Mouse (Mus musculus) lung, adult 2 months (tissue): ENCODE results near the gene Mmp11. TPM values are rescaled to one million over a fixed set of nuclear protein-coding genes. Genes with fewer than 3 reads are reported as not detected.

Source experiments
- DNase-seq: peaks from one replicate; pipeline ENCODE4 v3.0.0; 2022
- H3K4me1 ChIP-seq: fragments of 200-500 bp; 2 replicates; pipeline ENCODE4 v1.6.1; 2011; ENCODE audit warnings: low read length; ENCODE audit not compliant: control insufficient read depth, insufficient read depth
- H3K4me3 ChIP-seq: fragments of 200-500 bp; replicated peaks from 2 replicates; pipeline ENCODE3; 2011; ENCODE audit warnings: low read depth, mild to moderate bottlenecking, control low read depth, low read length; ENCODE audit errors: extremely low read depth
- CTCF ChIP-seq: fragments of 200-500 bp; IDR thresholded peaks from 2 replicates; pipeline ENCODE4 v1.5.1; 2011; ENCODE audit warnings: mild to moderate bottlenecking, low read length, control low read depth; ENCODE audit not compliant: insufficient read depth
- POLR2A ChIP-seq: fragments of 200-500 bp; IDR thresholded peaks from 2 replicates; pipeline ENCODE4 v1.6.1; 2011; ENCODE audit warnings: low read depth, mild to moderate bottlenecking, control low read depth, low read length, borderline replicate concordance; ENCODE audit errors: extremely low read depth
- WGBS: fragments of 180-500 bp; shearing (Covaris S2); methylation state at CpG from one replicate; pipeline ENCODE4 v1.1.7; 2018; 5-methylcytosine and 5-hydroxymethylcytosine counted together
- polyA plus RNA-seq: library from polyadenylated mRNA; depleted of rRNA; stranded (reverse); fragments of >200 nt; gene quantifications from 2 replicates; pipeline ENCODE4 v1.2.3, GENCODE M21; 2012

Gene Mmp11
- polyA plus RNA-seq, 1 experiment: 89.2 TPM

DNA sequence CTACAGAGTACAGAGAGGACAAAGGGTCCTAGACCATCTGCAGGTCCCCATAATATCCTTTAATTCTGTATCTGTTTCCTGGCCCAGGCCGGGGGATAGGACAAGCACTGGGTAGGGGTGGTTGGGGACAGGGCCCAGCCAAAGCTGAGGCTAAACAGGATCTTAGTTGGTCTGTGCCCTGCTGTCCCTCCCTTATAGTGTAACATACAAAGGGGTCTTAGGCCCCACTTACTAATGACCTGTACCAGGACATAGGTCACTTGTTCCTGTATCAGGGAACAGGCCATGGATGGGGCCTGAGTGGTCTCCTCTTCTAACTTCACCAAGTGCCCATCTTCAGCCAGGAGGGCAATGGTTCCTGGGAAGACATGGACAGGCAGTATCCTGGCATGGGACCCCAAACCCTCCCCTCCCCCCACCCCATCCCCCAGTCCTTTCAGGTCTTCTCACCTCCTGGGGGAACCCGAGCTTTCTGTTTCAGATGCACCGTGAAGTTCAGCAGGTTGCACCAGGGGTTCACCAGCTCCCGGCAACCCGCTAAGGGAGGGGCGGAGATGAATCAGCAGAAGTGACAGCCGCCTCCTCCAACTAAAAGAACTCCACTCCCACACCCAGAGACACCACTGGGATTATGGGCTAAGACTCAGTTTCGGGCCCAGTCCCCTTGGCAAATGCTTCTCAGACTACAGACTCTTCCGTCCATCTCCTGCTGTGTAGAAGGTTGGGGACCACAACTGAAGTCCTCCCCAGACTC is 3.4 kb upstream of the Mmp11 start:
- 73% methylated on average over 9 of the region's 9 CpGs for WGBS
- DNase-seq: no peak
- H3K4me1 ChIP-seq: peaks cover 3% of the 10 kb centered on the region; the same call in 1 of the 2 replicates
- H3K4me3 ChIP-seq: no peak overlapping the region
- TF ChIP-seq POLR2A (no peak), CTCF (no peak)

DNA sequence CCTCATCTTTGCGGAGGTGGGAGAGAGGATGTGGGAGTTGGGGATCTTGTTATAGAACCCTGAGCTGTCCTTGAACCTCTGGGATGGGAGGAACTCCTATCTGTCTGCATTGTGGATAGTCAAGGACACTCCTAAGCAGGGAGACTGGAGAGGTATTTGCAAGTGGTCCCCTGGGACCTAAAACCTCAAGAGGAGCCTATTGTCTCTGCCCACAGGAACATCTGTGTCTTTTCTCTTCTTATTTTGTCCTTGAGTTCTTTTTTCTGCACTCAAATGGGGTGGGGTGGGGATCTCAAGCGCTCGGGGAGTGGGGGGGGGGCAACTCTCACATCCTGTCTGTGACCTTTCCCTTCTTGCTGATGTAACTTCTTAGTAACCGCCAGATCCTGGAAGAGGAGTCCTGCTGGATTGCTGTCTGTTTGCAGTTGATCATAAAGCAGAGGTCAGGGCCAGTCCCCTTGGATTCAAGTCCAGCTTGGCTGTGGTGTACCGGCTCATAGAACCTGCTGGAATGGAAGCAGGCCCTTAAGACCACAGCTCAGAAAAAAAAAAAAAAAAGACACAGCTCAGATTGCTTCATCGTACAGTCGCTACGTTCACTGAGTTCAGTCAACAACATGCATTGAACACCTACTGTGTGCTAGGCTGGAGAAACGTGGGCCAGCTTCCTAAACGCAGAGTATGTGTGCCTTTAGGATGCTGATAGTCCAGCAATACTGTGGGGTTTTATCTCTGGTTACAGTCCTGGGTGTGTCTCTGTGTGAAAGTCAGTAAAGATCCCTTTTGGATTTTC is 1.8 kb upstream of the Mmp11 start:
- no peak for DNase-seq
- peaks cover 3% of the 10 kb centered on the region; the same call in 1 of the 2 replicates for H3K4me1 ChIP-seq
- 41% methylated on average over 10 of the region's 10 CpGs for WGBS
- H3K4me3 ChIP-seq: no peak overlapping the region
- TF ChIP-seq CTCF (no peak), POLR2A (no peak)

GRCm38 (mm10) chr10:75936909-75937667 is 792 bp upstream of the Mmp11 start:
- no peak for DNase-seq
- WGBS: 55% methylated on average over 18 of the region's 18 CpGs
- H3K4me3 ChIP-seq: peak overlapping the region; percentile 11
- peaks cover 3% of the 10 kb centered on the region; the same call in 1 of the 2 replicates for H3K4me1 ChIP-seq
- TF ChIP-seq CTCF: no peak
- TF ChIP-seq POLR2A: no peak

- no peak for DNase-seq
- no peak overlapping the region for H3K4me3 ChIP-seq
- H3K4me1 ChIP-seq: peaks cover 8% of the 10 kb centered on the region; the same call in 1 of the 2 replicates
- 62% methylated on average over 1 of the region's 1 CpGs for WGBS
- TF ChIP-seq POLR2A: no peak
- TF ChIP-seq CTCF: no peak
These were observed 1.3 kb downstream of the Mmp11 start for GRCm38 (mm10) chr10:75934991-75935390.

GRCm38 (mm10) chr10:75932891-75933290 is 3.4 kb downstream of the Mmp11 start, which contains the start of gene Chchd10:
Chchd10 (plus strand) TSS chr10:75933130.
- WGBS: 48% methylated on average over 6 of the region's 6 CpGs
- H3K4me1 ChIP-seq: peaks cover 8% of the 10 kb centered on the region; the same call in 1 of the 2 replicates
- H3K4me3 ChIP-seq: peak within 1 kb of the TSS; percentile 67
- TF ChIP-seq CTCF (no peak), POLR2A (no peak)
- DNase-seq: no peak

- peak; percentile 64 for DNase-seq
- 2% methylated on average over 43 of the region's 44 CpGs for WGBS
- peaks cover 8% of the 10 kb centered on the region; the same call in 1 of the 2 replicates for H3K4me1 ChIP-seq
- TF ChIP-seq POLR2A: peak; percentile 65; the same call in 1 of the 2 replicates
- no peak for TF ChIP-seq CTCF
- H3K4me3 ChIP-seq: peak overlapping the region; percentile 67
These were observed 4.1 kb downstream of the Mmp11 start for GRCm38 (mm10) chr10:75932081-75932678.

GRCm38 (mm10) chr10:75931311-75931710 is 5.0 kb downstream of the Mmp11 start:
- 36% methylated on average over 7 of the region's 7 CpGs for WGBS
- no peak overlapping the region for H3K4me3 ChIP-seq

DNA sequence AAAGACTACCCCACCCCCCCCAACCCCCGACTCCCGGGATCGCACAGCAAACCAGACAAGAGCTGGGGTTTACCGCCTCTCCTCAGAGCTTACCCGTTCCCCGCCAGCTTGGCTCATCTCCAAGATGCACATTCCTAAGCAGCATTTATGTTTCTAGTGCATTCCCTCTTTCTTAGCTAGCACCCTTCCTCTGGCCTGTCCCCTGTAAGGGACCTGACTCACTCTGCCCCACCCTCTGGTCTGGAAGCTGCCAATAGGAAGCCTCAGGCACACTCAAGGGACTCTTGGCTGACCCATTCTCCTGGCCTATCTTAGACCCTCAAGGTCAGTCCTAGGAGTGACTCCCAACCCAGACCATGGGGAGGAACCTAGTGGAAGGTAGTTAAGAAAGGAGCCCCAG is 6.0 kb downstream of the Mmp11 start:
- TF ChIP-seq CTCF (no peak), POLR2A (no peak)
- peaks cover 6% of the 10 kb centered on the region; the same call in 1 of the 2 replicates for H3K4me1 ChIP-seq
- no peak for DNase-seq
- WGBS: 16% methylated on average over 6 of the region's 6 CpGs
- no peak overlapping the region for H3K4me3 ChIP-seq

More at GRCm38 (mm10) chr10:75931311-75931710, 5.0 kb downstream of the Mmp11 start:
- peaks cover 8% of the 10 kb centered on the region; the same call in 1 of the 2 replicates for H3K4me1 ChIP-seq
- TF ChIP-seq POLR2A: no peak
- TF ChIP-seq CTCF: no peak
- DNase-seq: no peak
